Mouse (Mus musculus) heart, postnatal 10 days (tissue): Measurements from ENCODE around the gene Antxrl. TPM values are rescaled to one million over a fixed set of nuclear protein-coding genes. Genes with fewer than 3 reads are reported as not detected.

Experiments used
- DNase-seq, 2 experiments: peaks; one replicate each; pipeline ENCODE4 v3.0.0; 2021
- intact Hi-C: fragments of 180-260 bp; cut with DNase I; formaldehyde crosslinking; loops from one replicate; pipeline ENCODE4 v1.15.1; 2025
- total RNA-seq, 2 experiments: library from RNA; stranded (reverse); gene quantifications; 2 replicates each; pipeline ENCODE4 v1.2.3; 2021

Gene Antxrl
- total RNA-seq, result not detected

- intact Hi-C loops, result no loop called here
- no peak for DNase-seq
Observed at GRCm38 (mm10) chr14:34052516-34052915, at the start of gene Antxrl. Gene Antxrl (plus strand): TSS chr14:34052707.

- no peak for DNase-seq
- intact Hi-C loops, result no loop called here
Observed at GRCm38 (mm10) chr14:34015063-34015462, 37.4 kb upstream of the Antxrl start, which contains the start of gene Gm30083. Gene Gm30083 (minus strand): TSS chr14:34015182.

- DNase-seq, result no peak
- intact Hi-C loops, result no loop called here
Observed at GRCm38 (mm10) chr14:34016381-34016780, 36.1 kb upstream of the Antxrl start, which contains the start of gene Gm5460. Gene Gm5460 (plus strand): TSS chr14:34016758.

GRCm38 (mm10) chr14:34016938-34017337, 35.6 kb upstream of the Antxrl start:
- intact Hi-C loops, result no loop called here
- no peak for DNase-seq

GRCm38 (mm10) chr14:34026710-34027109, 25.8 kb upstream of the Antxrl start:
- peak; percentile 3 to 12 for DNase-seq
- intact Hi-C loops, result no loop called here

GRCm38 (mm10) chr14:34033841-34034610, 18.5 kb upstream of the Antxrl start:
- DNase-seq, result no peak
- intact Hi-C loops, result no loop called here

- no peak for DNase-seq
- intact Hi-C loops, result no loop called here
Observed at GRCm38 (mm10) chr14:34041241-34041640, 11.3 kb upstream of the Antxrl start.

- intact Hi-C loops, result no loop called here
- no peak for DNase-seq
Observed at GRCm38 (mm10) chr14:34043341-34043740, 9.2 kb upstream of the Antxrl start.

- intact Hi-C loops, result no loop called here
- no peak for DNase-seq
Observed at GRCm38 (mm10) chr14:34050101-34050779, 2.3 kb upstream of the Antxrl start.

GRCm38 (mm10) chr14:34071665-34072064, 19.2 kb downstream of the Antxrl start:
- intact Hi-C loops, result no loop called here

GRCm38 (mm10) chr14:34075346-34075745, 22.8 kb downstream of the Antxrl start:
- peak; percentile 15 to 47 for DNase-seq
- intact Hi-C loops, result no loop called here

More at GRCm38 (mm10) chr14:34071665-34072064, 19.2 kb downstream of the Antxrl start:
- DNase-seq, result no peak

- DNase-seq, result no peak
- intact Hi-C loops, result no loop called here
Observed at GRCm38 (mm10) chr14:34077222-34077621, 24.7 kb downstream of the Antxrl start.

GRCm38 (mm10) chr14:34078293-34078692, 25.8 kb downstream of the Antxrl start:
- no peak for DNase-seq
- intact Hi-C loops, result no loop called here

GRCm38 (mm10) chr14:34080321-34080997, 28.0 kb downstream of the Antxrl start:
- intact Hi-C loops, result loop anchor here (1.0 to 2.0 kb wide), 5 partner anchors 25 to 282 kb away; no protein-coding TSS in a partner anchor
- peak; percentile 80 to 89 for DNase-seq

- intact Hi-C loops, result no loop called here
- no peak for DNase-seq
Observed at GRCm38 (mm10) chr14:34085731-34086130, 33.2 kb downstream of the Antxrl start, which contains the start of gene Anxa8. Gene Anxa8 (plus strand): TSS chr14:34085981.

- intact Hi-C loops, result no loop called here
- no peak for DNase-seq
Observed at GRCm38 (mm10) chr14:34086806-34087205, 34.3 kb downstream of the Antxrl start.

GRCm38 (mm10) chr14:34087856-34088398, 35.4 kb downstream of the Antxrl start:
- no peak for DNase-seq
- intact Hi-C loops, result no loop called here

GRCm38 (mm10) chr14:34089796-34090195, 37.3 kb downstream of the Antxrl start:
- intact Hi-C loops, result no loop called here
- no peak for DNase-seq

GRCm38 (mm10) chr14:34091475-34091874, 39.0 kb downstream of the Antxrl start:
- intact Hi-C loops, result no loop called here
- no peak for DNase-seq

- DNase-seq, result no peak
- intact Hi-C loops, result no loop called here
Observed at GRCm38 (mm10) chr14:34092856-34093255, 40.3 kb downstream of the Antxrl start.

GRCm38 (mm10) chr14:34096161-34096560, 43.7 kb downstream of the Antxrl start:
- DNase-seq, result no peak
- intact Hi-C loops, result no loop called here
